Mouse (Mus musculus): ENCODE measurements around the gene Crim1. TPM values are rescaled to one million over a fixed set of nuclear protein-coding genes. Genes with fewer than 3 reads are reported as not detected.

Crim1 gene
- polyA plus RNA-seq, 1 experiment from 2014 or later = 18.7 TPM

- Histone ChIP-seq H3K27me3 (ENCODE audit: control insufficient read depth, insufficient read depth, low read length) (no peaks in the 10 kb centered on the region), H3K9ac (no peak overlapping the region), H3K4me2 (replicated peaks) (no peak overlapping the region), H3K27ac (no peak overlapping the region), H3K9me3 (ENCODE audit: control insufficient read depth, low read length) (no peaks in the 10 kb centered on the region), H3K36me3 (replicated peaks; ENCODE audit: control insufficient read depth, insufficient read depth) (peaks cover 13% of the 10 kb centered on the region; the same call in 1 of the 2 replicates), H3K4me3 (replicated peaks; ENCODE audit: low read length) (no peak overlapping the region), H3K4me1 (replicated peaks; ENCODE audit: control insufficient read depth, insufficient read depth, low read length) (no peaks in the 10 kb centered on the region)
- no peak for ATAC-seq (ENCODE audit: low FRiP score)
- DNase-seq (ENCODE audit: low spot score) = no peak
- WGBS = 85% methylated on average over 3 of the region's 3 CpGs
These were observed 143.6 kb downstream of the Crim1 start for GRCm38 (mm10) chr17:78343688-78344087.

GRCm38 (mm10) chr17:78347111-78347801, 147.2 kb downstream of the Crim1 start:
- peaks cover 4% of the 10 kb centered on the region; the same call in 1 of the 2 replicates for H3K4me1 ChIP-seq (replicated peaks; ENCODE audit: control insufficient read depth, insufficient read depth, low read length)
- H3K27me3 ChIP-seq (ENCODE audit: control insufficient read depth, insufficient read depth, low read length) = no peaks in the 10 kb centered on the region
- H3K9me3 ChIP-seq (ENCODE audit: control insufficient read depth, low read length) = no peaks in the 10 kb centered on the region
- WGBS = 94% methylated on average over 17 of the region's 17 CpGs
- H3K4me2 ChIP-seq (replicated peaks) = no peak overlapping the region
- no peak overlapping the region for H3K9ac ChIP-seq
- H3K27ac ChIP-seq = no peak overlapping the region
- ATAC-seq (ENCODE audit: low FRiP score) (no peak), DNase-seq (ENCODE audit: low spot score) (no peak)
- peaks cover 20% of the 10 kb centered on the region for H3K36me3 ChIP-seq (replicated peaks; ENCODE audit: control insufficient read depth, insufficient read depth)
- no peak overlapping the region for H3K4me3 ChIP-seq (replicated peaks; ENCODE audit: low read length)

GRCm38 (mm10) chr17:78351676-78352499, 151.8 kb downstream of the Crim1 start:
- no peak overlapping the region for H3K27ac ChIP-seq
- ATAC-seq (ENCODE audit: low FRiP score) = no peak
- H3K9me3 ChIP-seq (ENCODE audit: control insufficient read depth, low read length) = no peaks in the 10 kb centered on the region
- 79% methylated on average over 12 of the region's 12 CpGs for WGBS
- H3K4me2 ChIP-seq (replicated peaks) = no peak overlapping the region
- H3K27me3 ChIP-seq (ENCODE audit: control insufficient read depth, insufficient read depth, low read length) = no peaks in the 10 kb centered on the region
- no peak overlapping the region for H3K9ac ChIP-seq
- peaks cover 13% of the 10 kb centered on the region for H3K4me1 ChIP-seq (replicated peaks; ENCODE audit: control insufficient read depth, insufficient read depth, low read length)
- H3K4me3 ChIP-seq (replicated peaks; ENCODE audit: low read length) = no peak overlapping the region
- DNase-seq (ENCODE audit: low spot score) = no peak
- H3K36me3 ChIP-seq (replicated peaks; ENCODE audit: control insufficient read depth, insufficient read depth) = peaks cover 17% of the 10 kb centered on the region

GRCm38 (mm10) chr17:78352500-78352855, 152.4 kb downstream of the Crim1 start:
- Histone ChIP-seq H3K27me3 (ENCODE audit: control insufficient read depth, insufficient read depth, low read length) (no peaks in the 10 kb centered on the region), H3K27ac (no peak overlapping the region), H3K9me3 (ENCODE audit: control insufficient read depth, low read length) (no peaks in the 10 kb centered on the region), H3K36me3 (replicated peaks; ENCODE audit: control insufficient read depth, insufficient read depth) (peaks cover 13% of the 10 kb centered on the region), H3K4me3 (replicated peaks; ENCODE audit: low read length) (no peak overlapping the region), H3K4me1 (replicated peaks; ENCODE audit: control insufficient read depth, insufficient read depth, low read length) (peaks cover 13% of the 10 kb centered on the region), H3K9ac (no peak overlapping the region), H3K4me2 (replicated peaks) (no peak overlapping the region)
- WGBS = 83% methylated on average over 3 of the region's 3 CpGs
- no peak for ATAC-seq (ENCODE audit: low FRiP score)
- no peak for DNase-seq (ENCODE audit: low spot score)

GRCm38 (mm10) chr17:78354411-78354810, 154.4 kb downstream of the Crim1 start:
- Histone ChIP-seq H3K27me3 (ENCODE audit: control insufficient read depth, insufficient read depth, low read length) (no peaks in the 10 kb centered on the region), H3K9ac (peak overlapping the region; percentile 17; the same call in 1 of the 2 replicates), H3K4me2 (replicated peaks) (no peak overlapping the region), H3K36me3 (replicated peaks; ENCODE audit: control insufficient read depth, insufficient read depth) (peaks cover 13% of the 10 kb centered on the region), H3K4me1 (replicated peaks; ENCODE audit: control insufficient read depth, insufficient read depth, low read length) (peaks cover 19% of the 10 kb centered on the region), H3K4me3 (replicated peaks; ENCODE audit: low read length) (no peak overlapping the region), H3K27ac (peak overlapping the region; percentile 20), H3K9me3 (ENCODE audit: control insufficient read depth, low read length) (no peaks in the 10 kb centered on the region)
- no peak for ATAC-seq (ENCODE audit: low FRiP score)
- 79% methylated on average over 2 of the region's 2 CpGs for WGBS
- DNase-seq (ENCODE audit: low spot score) = no peak

- Histone ChIP-seq H3K9me3 (ENCODE audit: control insufficient read depth, low read length) (no peaks in the 10 kb centered on the region), H3K4me3 (replicated peaks; ENCODE audit: low read length) (no peak overlapping the region), H3K36me3 (replicated peaks; ENCODE audit: control insufficient read depth, insufficient read depth) (peaks cover 13% of the 10 kb centered on the region), H3K4me1 (replicated peaks; ENCODE audit: control insufficient read depth, insufficient read depth, low read length) (peaks cover 19% of the 10 kb centered on the region), H3K27ac (peak overlapping the region; percentile 20; the same call in 1 of the 2 replicates), H3K27me3 (ENCODE audit: control insufficient read depth, insufficient read depth, low read length) (no peaks in the 10 kb centered on the region), H3K9ac (peak overlapping the region; percentile 17; the same call in 1 of the 2 replicates), H3K4me2 (replicated peaks) (no peak overlapping the region)
- ATAC-seq (ENCODE audit: low FRiP score) (peak; percentile 22; the same call in 1 of the 2 replicates), DNase-seq (ENCODE audit: low spot score) (no peak)
- WGBS = 60% methylated on average over 12 of the region's 12 CpGs
These were observed 154.8 kb downstream of the Crim1 start for GRCm38 (mm10) chr17:78354871-78355270.

GRCm38 (mm10) chr17:78355611-78356010, 155.6 kb downstream of the Crim1 start:
- Histone ChIP-seq H3K4me1 (replicated peaks; ENCODE audit: control insufficient read depth, insufficient read depth, low read length) (peaks cover 17% of the 10 kb centered on the region), H3K4me2 (replicated peaks) (no peak overlapping the region), H3K27me3 (ENCODE audit: control insufficient read depth, insufficient read depth, low read length) (no peaks in the 10 kb centered on the region), H3K9me3 (ENCODE audit: control insufficient read depth, low read length) (no peaks in the 10 kb centered on the region), H3K36me3 (replicated peaks; ENCODE audit: control insufficient read depth, insufficient read depth) (peaks cover 11% of the 10 kb centered on the region), H3K9ac (no peak overlapping the region), H3K4me3 (replicated peaks; ENCODE audit: low read length) (no peak overlapping the region), H3K27ac (no peak overlapping the region)
- DNase-seq (ENCODE audit: low spot score) (no peak), ATAC-seq (ENCODE audit: low FRiP score) (peak; percentile 57; the same call in 1 of the 2 replicates)
- WGBS = 59% methylated on average over 8 of the region's 8 CpGs

GRCm38 (mm10) chr17:78357753-78358152, 157.7 kb downstream of the Crim1 start:
- Histone ChIP-seq H3K9me3 (ENCODE audit: control insufficient read depth, low read length) (no peaks in the 10 kb centered on the region), H3K4me1 (replicated peaks; ENCODE audit: control insufficient read depth, insufficient read depth, low read length) (peaks cover 16% of the 10 kb centered on the region), H3K4me3 (replicated peaks; ENCODE audit: low read length) (no peak overlapping the region), H3K4me2 (replicated peaks) (no peak overlapping the region), H3K36me3 (replicated peaks; ENCODE audit: control insufficient read depth, insufficient read depth) (0 out of 2 replicates have a peak, but pooled peaks cover 5% of the 10 kb centered on the region), H3K9ac (no peak overlapping the region), H3K27ac (no peak overlapping the region), H3K27me3 (ENCODE audit: control insufficient read depth, insufficient read depth, low read length) (no peaks in the 10 kb centered on the region)
- 54% methylated on average over 4 of the region's 4 CpGs for WGBS
- no peak for DNase-seq (ENCODE audit: low spot score)
- ATAC-seq (ENCODE audit: low FRiP score) = no peak

GRCm38 (mm10) chr17:78358251-78358726, 158.2 kb downstream of the Crim1 start:
- no peaks in the 10 kb centered on the region for H3K27me3 ChIP-seq (ENCODE audit: control insufficient read depth, insufficient read depth, low read length)
- H3K9me3 ChIP-seq (ENCODE audit: control insufficient read depth, low read length) = no peaks in the 10 kb centered on the region
- 42% methylated on average over 7 of the region's 7 CpGs for WGBS
- no peak for DNase-seq (ENCODE audit: low spot score)
- H3K36me3 ChIP-seq (replicated peaks; ENCODE audit: control insufficient read depth, insufficient read depth) = peaks cover 5% of the 10 kb centered on the region; the same call in 1 of the 2 replicates
- H3K4me3 ChIP-seq (replicated peaks; ENCODE audit: low read length) = no peak overlapping the region
- no peak overlapping the region for H3K9ac ChIP-seq
- ATAC-seq (ENCODE audit: low FRiP score) = no peak
- H3K4me2 ChIP-seq (replicated peaks) = no peak overlapping the region
- peaks cover 16% of the 10 kb centered on the region for H3K4me1 ChIP-seq (replicated peaks; ENCODE audit: control insufficient read depth, insufficient read depth, low read length)
- no peak overlapping the region for H3K27ac ChIP-seq

All from hindbrain, embryonic 14.5 days (tissue).